Mouse (Mus musculus): ENCODE results near the gene Gm20388.

- no peak for TF ChIP-seq ZC3H11A (IDR thresholded peaks at IDR 0.05; ENCODE audit: borderline replicate concordance, low read depth, low read length)
- no peak for TF ChIP-seq MAFK (IDR thresholded peaks at IDR 0.05; ENCODE audit: insufficient read depth, low read depth, low read length)
These were observed 1820.4 kb downstream of the Gm20388 start for GRCm38 (mm10) chr8:121731060-121731459.
